In the genomic region with DNA sequence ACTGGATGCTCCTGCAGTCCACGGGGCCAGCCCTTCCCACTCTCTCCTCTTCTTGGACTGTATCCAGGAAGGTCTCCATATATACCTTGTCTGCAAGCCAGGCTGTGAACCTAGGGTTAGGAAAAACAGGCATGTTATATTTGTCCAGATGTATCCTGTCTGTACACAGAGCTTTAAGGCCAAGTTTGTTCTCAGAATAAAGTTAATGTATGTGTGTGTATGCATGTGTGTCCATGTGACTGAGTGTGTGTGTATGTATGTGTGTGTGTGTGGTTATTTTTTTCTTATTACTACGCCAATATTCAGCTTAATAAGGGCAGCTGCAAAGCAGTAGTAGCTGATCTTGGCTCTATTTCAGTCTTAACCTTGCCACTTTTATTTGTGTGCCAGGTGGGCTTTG, we compare ENCODE assay signal across 16 mouse cellular contexts.
"Had no signal": no experiment of that assay in that cellular context is flagged by ENCODE, and none has a peak within 500 bp of the region (broad histone marks: within the 10 kb centered on the region; RNA-seq: fewer than 3 reads in every experiment).

No protein-coding gene starts in this region.

- DNase-seq: kidney, adult 2 months; kidney, postnatal 10 days; kidney, postnatal 36 days; layer of hippocampus, postnatal 36 days; liver, embryonic 13.5 days; lung, postnatal 14 days; lung, postnatal 4 days; midbrain, embryonic 14.5 days; thymus, adult 2 months; thymus, postnatal 14 days; thymus, postnatal 4 days had no signal

- H3K36me3 ChIP-seq: kidney, embryonic 15.5 days; limb, embryonic 12.5 days; liver, embryonic 13.5 days had no signal

- H3K9ac ChIP-seq: kidney, embryonic 15.5 days; limb, embryonic 12.5 days; liver, embryonic 13.5 days had no signal

- H3K27me3 ChIP-seq: kidney, embryonic 15.5 days; limb, embryonic 12.5 days; liver, embryonic 13.5 days had no signal

- H3K27ac ChIP-seq: kidney, embryonic 15.5 days; left cerebral cortex, adult 2 months; limb, embryonic 12.5 days; liver, embryonic 13.5 days had no signal

- H3K9me3 ChIP-seq: kidney, embryonic 15.5 days; limb, embryonic 12.5 days; liver, embryonic 13.5 days had no signal

- H3K4me1 ChIP-seq: kidney, embryonic 15.5 days; liver, embryonic 13.5 days had no signal

- ATAC-seq: inflammation-experienced regulatory T-cells, adult 6 months had no signal

- H3K4me3 ChIP-seq: kidney, embryonic 15.5 days; left cerebral cortex, adult 2 months; limb, embryonic 12.5 days; liver, embryonic 13.5 days had no signal

- H3K4me2 ChIP-seq: kidney, embryonic 15.5 days; limb, embryonic 12.5 days; liver, embryonic 13.5 days; midbrain, embryonic 11.5 days had no signal
